Mouse (Mus musculus) ZHBTc4 (cell line): ENCODE results near the gene Rundc1.
"Not testable (repeated sequence)": the region's sequence is repeated elsewhere in the genome, so short reads cannot be mapped to it uniquely, and the experiment has no call there.

Experiments
- DNase-seq: peaks from one replicate; pipeline ENCODE4 v3.0.0-alpha.2; 2011; ENCODE audit warnings: low read depth, low spot score

Rundc1 gene

GRCm38 (mm10) chr11:101465869-101466551, 41.1 kb downstream of the Rundc1 start, which contains the start of gene Vat1:
Vat1 (minus strand) TSS chr11:101466230.
- DNase-seq = peak; percentile 76

GRCm38 (mm10) chr11:101466552-101466950, 41.7 kb downstream of the Rundc1 start:
- DNase-seq = not testable (repeated sequence)

GRCm38 (mm10) chr11:101467477-101468262, 42.8 kb downstream of the Rundc1 start:
- peak; percentile 86 for DNase-seq

- no peak for DNase-seq
Measured at GRCm38 (mm10) chr11:101468263-101468688, 43.4 kb downstream of the Rundc1 start.

GRCm38 (mm10) chr11:101468731-101469130, 43.8 kb downstream of the Rundc1 start:
- DNase-seq = no peak

GRCm38 (mm10) chr11:101469155-101469554, 44.3 kb downstream of the Rundc1 start:
- no peak for DNase-seq

GRCm38 (mm10) chr11:101470206-101470605, 45.3 kb downstream of the Rundc1 start:
- peak; percentile 71 for DNase-seq

- DNase-seq = no peak
Measured at GRCm38 (mm10) chr11:101471926-101472325, 47.0 kb downstream of the Rundc1 start.

GRCm38 (mm10) chr11:101472336-101472735, 47.5 kb downstream of the Rundc1 start:
- DNase-seq = no peak

GRCm38 (mm10) chr11:101473686-101474085, 48.8 kb downstream of the Rundc1 start:
- not testable (repeated sequence) for DNase-seq

- DNase-seq = no peak
Measured at GRCm38 (mm10) chr11:101474298-101474697, 49.4 kb downstream of the Rundc1 start.

GRCm38 (mm10) chr11:101476361-101476760, 51.5 kb downstream of the Rundc1 start:
- DNase-seq = not testable (repeated sequence)

- no peak for DNase-seq
Measured at GRCm38 (mm10) chr11:101477194-101477551, 52.3 kb downstream of the Rundc1 start.

GRCm38 (mm10) chr11:101477552-101478211, 52.8 kb downstream of the Rundc1 start:
- no peak for DNase-seq

GRCm38 (mm10) chr11:101479171-101479635, 54.3 kb downstream of the Rundc1 start:
- peak; percentile 79 for DNase-seq

GRCm38 (mm10) chr11:101480912-101481311, 56.0 kb downstream of the Rundc1 start:
- no peak for DNase-seq

GRCm38 (mm10) chr11:101483804-101484203, 58.9 kb downstream of the Rundc1 start:
- DNase-seq = no peak

- DNase-seq = no peak
Measured at GRCm38 (mm10) chr11:101484245-101484644, 59.4 kb downstream of the Rundc1 start.

- DNase-seq = no peak
Measured at GRCm38 (mm10) chr11:101484814-101485213, 59.9 kb downstream of the Rundc1 start.
